Mouse (Mus musculus) cerebellum, adult 2 months (tissue): ENCODE data around the gene Tdrd5.

Source experiments
- CTCF ChIP-seq: fragments of 200-500 bp; IDR thresholded peaks from 2 replicates; pipeline ENCODE4 v1.5.1; 2011; ENCODE audit warnings: low read depth, mild to moderate bottlenecking, control low read depth, low read length, moderate library complexity, borderline replicate concordance; ENCODE audit not compliant: insufficient read depth
- POLR2A ChIP-seq: fragments of 200-500 bp; IDR thresholded peaks from 2 replicates; pipeline ENCODE4 v1.6.1; 2011; ENCODE audit warnings: low read length, control low read depth, borderline replicate concordance; ENCODE audit not compliant: insufficient read depth

GRCm38 (mm10) chr1:156217393-156217792, 86.1 kb downstream of the Tdrd5 start:
- no peak for TF ChIP-seq CTCF
- TF ChIP-seq POLR2A = no peak
